Mouse (Mus musculus) heart, embryonic 12.5 days (tissue): ENCODE measurements around the gene Ccdc136. TPM values are rescaled to one million over a fixed set of nuclear protein-coding genes. Genes with fewer than 3 reads are reported as not detected.

Experiments used
- ATAC-seq: fragments of 200-750 bp; cut with Nextera tagmentation; 2 replicates; pipeline ENCODE4 v1.8.0; 2017; ENCODE audit warnings: moderate TSS enrichment, moderate library complexity; ENCODE audit not compliant: insufficient number of reproducible peaks, low FRiP score
- H3K27ac ChIP-seq: fragments of 300-500 bp; sonication (generic); 2 replicates; pipeline ENCODE4 v1.5.1; 2016; ENCODE audit warnings: mild to moderate bottlenecking, moderate library complexity; ENCODE audit not compliant: poor library complexity, severe bottlenecking
- H3K27me3 ChIP-seq: fragments of 300-500 bp; sonication (generic); replicated peaks from 2 replicates; pipeline ENCODE4 v1.6.1; 2016; ENCODE audit warnings: mild to moderate bottlenecking, moderate library complexity
- H3K36me3 ChIP-seq: fragments of 300-500 bp; sonication (generic); 2 replicates; pipeline ENCODE4 v1.6.1; 2016; ENCODE audit warnings: mild to moderate bottlenecking, moderate library complexity
- H3K4me1 ChIP-seq: fragments of 300-500 bp; sonication (generic); replicated peaks from 2 replicates; pipeline ENCODE4 v1.6.1; 2016; ENCODE audit warnings: mild to moderate bottlenecking
- H3K4me2 ChIP-seq: fragments of 300-500 bp; sonication (generic); 2 replicates; pipeline ENCODE4 v1.6.1; 2016; ENCODE audit warnings: mild to moderate bottlenecking, moderate library complexity
- H3K4me3 ChIP-seq: fragments of 300-500 bp; sonication (generic); 2 replicates; pipeline ENCODE4 v1.5.1; 2016; ENCODE audit warnings: mild to moderate bottlenecking
- H3K9ac ChIP-seq: fragments of 300-500 bp; sonication (generic); 2 replicates; pipeline ENCODE4 v1.6.1; 2016; ENCODE audit warnings: mild to moderate bottlenecking, moderate library complexity
- H3K9me3 ChIP-seq: fragments of 300-500 bp; sonication (generic); replicated peaks from 2 replicates; pipeline ENCODE4 v1.6.1; 2016; ENCODE audit warnings: mild to moderate bottlenecking, moderate library complexity
- WGBS: fragments of 180-500 bp; shearing (Covaris S2); methylation state at CpG from one replicate; pipeline ENCODE4 v1.1.7; 2016; 5-methylcytosine and 5-hydroxymethylcytosine counted together
- microRNA-seq: library from miRNA; unstranded; fragments of <30 nt; microRNA quantifications from one replicate; pipeline ENCODE4, GENCODE M21; 2017
- polyA plus RNA-seq: library from polyadenylated mRNA; unstranded; fragments of >200 nt; fragmentation: Nextera tagmentation; extraction: Ambion mirVana; gene quantifications from 2 replicates; pipeline ENCODE4 v1.2.1, GENCODE M21; 2016

Gene Ccdc136
- polyA plus RNA-seq, 1 experiment from 2014 or later = 25.1 TPM

- Histone ChIP-seq H3K4me1 (peaks cover 18% of the 10 kb centered on the region), H3K27ac (no peak overlapping the region), H3K27me3 (peaks cover 11% of the 10 kb centered on the region), H3K4me2 (peak overlapping the region; percentile 73), H3K4me3 (peak overlapping the region; percentile 51; the same call in 1 of the 2 replicates), H3K36me3 (peaks cover 19% of the 10 kb centered on the region), H3K9me3 (no peaks in the 10 kb centered on the region), H3K9ac (0 out of 2 replicates have a peak overlapping the region, but pooled peaks have one; percentile 73)
- 41% methylated on average over 2 of the region's 2 CpGs for WGBS
- no peak for ATAC-seq
These were observed 78.6 kb downstream of the Ccdc136 start for GRCm38 (mm10) chr6:29474736-29475135.

Small RNAs within 50 kb of the gene (microRNA-seq; reads per million reads assigned to microRNA genes)
- not detected for gene Gm26220
- gene Gm44354 = not detected

Other genes with a start within 250 kb of the Ccdc136 start
- gene Rbm28, start 231.3 kb upstream of the Ccdc136 start, polyA plus RNA-seq = 32.4 and 35.6 TPM in 2 replicates
- 3.0 and 3.1 TPM in 2 replicates for gene Prrt4, start 216.7 kb upstream of the Ccdc136 start, polyA plus RNA-seq
- 39.5 and 40.8 TPM in 2 replicates for gene Impdh1, start 179.9 kb upstream of the Ccdc136 start, polyA plus RNA-seq
- 22.7 TPM in 2 replicates for gene Hilpda, start 123.8 kb upstream of the Ccdc136 start, polyA plus RNA-seq
- 0.26 TPM in 1 of 2 replicates, not detected in the other for gene Fam71f2, start 116.7 kb upstream of the Ccdc136 start, polyA plus RNA-seq
- gene Fam71f1, start 77.2 kb upstream of the Ccdc136 start, polyA plus RNA-seq = 0.18 TPM in 2 replicates
- gene Calu, start 48.2 kb upstream of the Ccdc136 start, polyA plus RNA-seq = 476 and 483 TPM in 2 replicates
- 0.65 and 0.69 TPM in 2 replicates for gene Opn1sw, start 7.8 kb upstream of the Ccdc136 start, polyA plus RNA-seq
- 90.7 and 98.1 TPM in 2 replicates for gene Flnc, start 36.9 kb downstream of the Ccdc136 start, polyA plus RNA-seq
- gene Atp6v1f, start 71.4 kb downstream of the Ccdc136 start, polyA plus RNA-seq = 175 and 189 TPM in 2 replicates
- gene Atp6v1fnb, start 75.1 kb downstream of the Ccdc136 start, polyA plus RNA-seq = not detected in 2 replicates
- gene Kcp, start 111.6 kb downstream of the Ccdc136 start, polyA plus RNA-seq = 10.6 and 15.4 TPM in 2 replicates
- gene Irf5, start 130.3 kb downstream of the Ccdc136 start, polyA plus RNA-seq = 11.2 and 12.5 TPM in 2 replicates
- 71.6 and 73.4 TPM in 2 replicates for gene Tnpo3, start 213.6 kb downstream of the Ccdc136 start, polyA plus RNA-seq